ENCODE assay signal across 8 mouse cellular contexts in genomic region chr7:80191455-80191854, GRCm38 (mm10). TPM values are rescaled to one million over a fixed set of nuclear protein-coding genes. Genes with fewer than 3 reads are reported as not detected.
DNase-seq lines count a peak whose midpoint lies in the region; ATAC-seq lines count a peak whose summit lies in the region.

No protein-coding gene starts in this region.

- no peaks in the 10 kb centered on the region for H3K9me3 ChIP-seq in forebrain, embryonic 16.5 days (ENCODE audit: control insufficient read depth, low read length)

- H3K27me3 ChIP-seq in forebrain, embryonic 16.5 days (replicated peaks; ENCODE audit: control insufficient read depth, insufficient read depth, low read length): no peaks in the 10 kb centered on the region

- ATAC-seq in forebrain, embryonic 16.5 days: no peak
- peak; percentile 79 for ATAC-seq in megakaryocyte, adult 5-6 weeks (ENCODE audit: poor library complexity, severe bottlenecking)

- H3K9ac ChIP-seq in forebrain, embryonic 16.5 days (replicated peaks; ENCODE audit: low read depth, low read length): no peak overlapping the region

- peak; percentile 64 for DNase-seq in ovary, postnatal 36 days (ENCODE audit: low spot score)
- DNase-seq in ovary, postnatal 14 days (ENCODE audit: low spot score): no peak
- DNase-seq in kidney, postnatal 14 days: peak; percentile 76
- peak; percentile 79 for DNase-seq in testis, postnatal 10 days (ENCODE audit: low spot score)
- DNase-seq in T-cell, adult 2 months (ENCODE audit: low spot score): no peak
- DNase-seq in left cerebral cortex, postnatal 36 days (ENCODE audit: low spot score in 2 of 2): no peak

- no peaks in the 10 kb centered on the region for H3K36me3 ChIP-seq in forebrain, embryonic 16.5 days (ENCODE audit: control insufficient read depth, insufficient read depth)

- H3K4me2 ChIP-seq in forebrain, embryonic 16.5 days (ENCODE audit: low read length): no peak overlapping the region

- H3K4me1 ChIP-seq in forebrain, embryonic 16.5 days (replicated peaks; ENCODE audit: control insufficient read depth, insufficient read depth, low read length): peaks cover 61% of the 10 kb centered on the region

- intact Hi-C loops in left cerebral cortex, postnatal 36 days (cut with DNase I): no loop called here

- peak overlapping the region; percentile 88; the same call in 1 of the 2 replicates for H3K27ac ChIP-seq in forebrain, embryonic 16.5 days (ENCODE audit: low read length)

- no peak overlapping the region for H3K4me3 ChIP-seq in forebrain, embryonic 16.5 days (replicated peaks; ENCODE audit: low read length)

- 24% methylated on average over 5 of the region's 5 CpGs for WGBS in forebrain, embryonic 16.5 days

RNA-seq across cellular contexts. Expression of gene Sema4b, which starts 4.8 kb away (rescaled TPM):
- polyA plus RNA-seq in forebrain, embryonic 16.5 days (2015; fragmentation: Nextera tagmentation; extraction: Ambion mirVana): 20.6 and 26.6 TPM in 2 replicates
- total RNA-seq in megakaryocyte, adult 5-6 weeks (2015): 10.1 and 13.7 TPM in 2 replicates
- 10.5 and 11.1 TPM in 2 replicates for total RNA-seq in megakaryocyte, adult 5-6 weeks (2017)
- 10 to 100 TPM; 16.9 to 19.1 TPM for total RNA-seq in left cerebral cortex, postnatal 36 days (2021)

RNA-seq across cellular contexts. Expression of gene Cib1, which starts 41.2 kb away (rescaled TPM):
- polyA plus RNA-seq in forebrain, embryonic 16.5 days (2015; fragmentation: Nextera tagmentation; extraction: Ambion mirVana): 26.5 and 26.7 TPM in 2 replicates
- total RNA-seq in megakaryocyte, adult 5-6 weeks (2015): 107 and 134 TPM in 2 replicates
- 86.5 and 98.1 TPM in 2 replicates for total RNA-seq in megakaryocyte, adult 5-6 weeks (2017)
- total RNA-seq in left cerebral cortex, postnatal 36 days (2021): 10 to 100 TPM; 21.7 to 21.8 TPM

RNA-seq across cellular contexts. Expression of gene Gdpgp1, which starts 41.2 kb away (rescaled TPM):
- 3.4 and 3.9 TPM in 2 replicates for polyA plus RNA-seq in forebrain, embryonic 16.5 days (2015; fragmentation: Nextera tagmentation; extraction: Ambion mirVana)
- total RNA-seq in megakaryocyte, adult 5-6 weeks (2015): 5.2 and 5.4 TPM in 2 replicates
- 1.9 and 2.7 TPM in 2 replicates for total RNA-seq in megakaryocyte, adult 5-6 weeks (2017)
- 1 to 10 TPM; 6.0 to 6.6 TPM for total RNA-seq in left cerebral cortex, postnatal 36 days (2021)

RNA-seq across cellular contexts. Expression of gene Ttll13, which starts 54.7 kb away (rescaled TPM):
- 1.0 and 1.2 TPM in 2 replicates for polyA plus RNA-seq in forebrain, embryonic 16.5 days (2015; fragmentation: Nextera tagmentation; extraction: Ambion mirVana)
- 0.07 TPM in 1 of 2 replicates, not detected in the other for total RNA-seq in megakaryocyte, adult 5-6 weeks (2015)
- total RNA-seq in megakaryocyte, adult 5-6 weeks (2017): 0.12 TPM in 1 of 2 replicates, not detected in the other
- total RNA-seq in left cerebral cortex, postnatal 36 days (2021): 1 to 10 TPM; 1.7 to 1.8 TPM

Comparison
In these comparisons a context has a peak if more than half of its experiments do, and no peak if none do; other contexts are left out.
1. DNase-seq: peak in ovary, postnatal 36 days (single experiment), kidney, postnatal 14 days (single experiment) and testis, postnatal 10 days (single experiment); none in ovary, postnatal 14 days (single experiment), T-cell, adult 2 months (single experiment) and left cerebral cortex, postnatal 36 days (0 of 2).